Mouse (Mus musculus): ENCODE results near the gene Mxd1. TPM values are rescaled to one million over a fixed set of nuclear protein-coding genes. Genes with fewer than 3 reads are reported as not detected.
A peak's percentile ranks its signal among the peaks of the same experiment; 100 is the strongest.

Gene Mxd1
- polyA plus RNA-seq (2015; fragmentation: Nextera tagmentation; extraction: Ambion mirVana), result 15.1 and 18.6 TPM in 2 replicates

- Histone ChIP-seq H3K36me3 (peaks cover 18% of the 10 kb centered on the region), H3K9ac (peak within 1 kb of the TSS; percentile 69), H3K9me3 (no peaks in the 10 kb centered on the region), H3K4me1 (peaks cover 15% of the 10 kb centered on the region; the same call in 1 of the 2 replicates), H3K4me3 (replicated peaks) (peak within 1 kb of the TSS; percentile 91), H3K4me2 (peak within 1 kb of the TSS; percentile 87), H3K27ac (peak within 1 kb of the TSS; percentile 57), H3K27me3 (replicated peaks) (no peaks in the 10 kb centered on the region)
- under 1% methylated on average over 66 of the region's 76 CpGs for WGBS
- ATAC-seq (ENCODE audit: insufficient read depth, low FRiP score, low read depth), result no peak
These were observed at the start of gene Mxd1 for GRCm38 (mm10) chr6:86668580-86669239. Gene Mxd1 (minus strand): TSS chr6:86669161.

GRCm38 (mm10) chr6:86708072-86708774 lies 39.3 kb upstream of the Mxd1 start:
- no peaks in the 10 kb centered on the region for H3K4me1 ChIP-seq
- no peak overlapping the region for H3K27ac ChIP-seq
- H3K27me3 ChIP-seq (replicated peaks), result no peaks in the 10 kb centered on the region
- no peak overlapping the region for H3K4me2 ChIP-seq
- 77% methylated on average over 4 of the region's 4 CpGs for WGBS
- H3K9ac ChIP-seq, result no peak overlapping the region
- no peak overlapping the region for H3K4me3 ChIP-seq (replicated peaks)
- no peak for ATAC-seq (ENCODE audit: insufficient read depth, low FRiP score, low read depth)
- no peaks in the 10 kb centered on the region for H3K9me3 ChIP-seq
- peaks cover 18% of the 10 kb centered on the region for H3K36me3 ChIP-seq

GRCm38 (mm10) chr6:86702577-86702976 lies 33.6 kb upstream of the Mxd1 start:
- Histone ChIP-seq H3K27me3 (replicated peaks) (no peaks in the 10 kb centered on the region), H3K4me2 (no peak overlapping the region), H3K9me3 (no peaks in the 10 kb centered on the region), H3K4me3 (replicated peaks) (no peak overlapping the region), H3K4me1 (no peaks in the 10 kb centered on the region), H3K36me3 (peaks cover 41% of the 10 kb centered on the region; the same call in 1 of the 2 replicates), H3K27ac (no peak overlapping the region), H3K9ac (no peak overlapping the region)
- ATAC-seq (ENCODE audit: insufficient read depth, low FRiP score, low read depth), result no peak
- 80% methylated on average over 9 of the region's 9 CpGs for WGBS

GRCm38 (mm10) chr6:86697903-86698302 lies 28.9 kb upstream of the Mxd1 start:
- no peak for ATAC-seq (ENCODE audit: insufficient read depth, low FRiP score, low read depth)
- 76% methylated on average over 6 of the region's 6 CpGs for WGBS
- Histone ChIP-seq H3K36me3 (peaks cover 41% of the 10 kb centered on the region), H3K4me3 (replicated peaks) (no peak overlapping the region), H3K9ac (no peak overlapping the region), H3K4me2 (no peak overlapping the region), H3K27ac (no peak overlapping the region), H3K9me3 (no peaks in the 10 kb centered on the region), H3K27me3 (replicated peaks) (no peaks in the 10 kb centered on the region), H3K4me1 (no peaks in the 10 kb centered on the region)

GRCm38 (mm10) chr6:86696213-86696612 lies 27.3 kb upstream of the Mxd1 start:
- Histone ChIP-seq H3K9ac (no peak overlapping the region), H3K27me3 (replicated peaks) (no peaks in the 10 kb centered on the region), H3K36me3 (peaks cover 35% of the 10 kb centered on the region), H3K27ac (no peak overlapping the region), H3K4me3 (replicated peaks) (no peak overlapping the region), H3K9me3 (no peaks in the 10 kb centered on the region), H3K4me2 (no peak overlapping the region), H3K4me1 (no peaks in the 10 kb centered on the region)
- 86% methylated on average over 10 of the region's 10 CpGs for WGBS
- no peak for ATAC-seq (ENCODE audit: insufficient read depth, low FRiP score, low read depth)

GRCm38 (mm10) chr6:86694465-86694864 lies 25.5 kb upstream of the Mxd1 start:
- Histone ChIP-seq H3K27ac (no peak overlapping the region), H3K9me3 (no peaks in the 10 kb centered on the region), H3K36me3 (peaks cover 28% of the 10 kb centered on the region), H3K27me3 (replicated peaks) (no peaks in the 10 kb centered on the region), H3K4me3 (replicated peaks) (no peak overlapping the region), H3K4me1 (no peaks in the 10 kb centered on the region), H3K9ac (no peak overlapping the region), H3K4me2 (no peak overlapping the region)
- no peak for ATAC-seq (ENCODE audit: insufficient read depth, low FRiP score, low read depth)

- H3K4me1 ChIP-seq, result no peaks in the 10 kb centered on the region
- H3K36me3 ChIP-seq, result peaks cover 6% of the 10 kb centered on the region; the same call in 1 of the 2 replicates
- no peak overlapping the region for H3K9ac ChIP-seq
- no peaks in the 10 kb centered on the region for H3K9me3 ChIP-seq
- H3K27ac ChIP-seq, result no peak overlapping the region
- WGBS, result 84% methylated on average over 3 of the region's 3 CpGs
- no peak for ATAC-seq (ENCODE audit: insufficient read depth, low FRiP score, low read depth)
- H3K27me3 ChIP-seq (replicated peaks), result no peaks in the 10 kb centered on the region
- no peak overlapping the region for H3K4me2 ChIP-seq
- no peak overlapping the region for H3K4me3 ChIP-seq (replicated peaks)
These were observed 20.7 kb upstream of the Mxd1 start for GRCm38 (mm10) chr6:86689671-86690070.

- no peak overlapping the region for H3K4me3 ChIP-seq (replicated peaks)
- ATAC-seq (ENCODE audit: insufficient read depth, low FRiP score, low read depth), result no peak
- H3K9ac ChIP-seq, result no peak overlapping the region
- peaks cover 9% of the 10 kb centered on the region; the same call in 1 of the 2 replicates for H3K36me3 ChIP-seq
- H3K4me1 ChIP-seq, result no peaks in the 10 kb centered on the region
- H3K9me3 ChIP-seq, result no peaks in the 10 kb centered on the region
- WGBS, result 68% methylated on average over 1 of the region's 1 CpGs
- H3K4me2 ChIP-seq, result no peak overlapping the region
- H3K27ac ChIP-seq, result no peak overlapping the region
- no peaks in the 10 kb centered on the region for H3K27me3 ChIP-seq (replicated peaks)
These were observed 18.0 kb upstream of the Mxd1 start for GRCm38 (mm10) chr6:86686971-86687370.

- H3K9ac ChIP-seq, result no peak overlapping the region; the same call in 1 of the 2 replicates
- H3K4me2 ChIP-seq, result peak overlapping the region; percentile 78
- H3K27ac ChIP-seq, result peak overlapping the region; percentile 44; the same call in 1 of the 2 replicates
- peak overlapping the region; percentile 89 for H3K4me3 ChIP-seq (replicated peaks)
- no peaks in the 10 kb centered on the region for H3K9me3 ChIP-seq
- no peaks in the 10 kb centered on the region for H3K27me3 ChIP-seq (replicated peaks)
- no peaks in the 10 kb centered on the region for H3K4me1 ChIP-seq
- peaks cover 20% of the 10 kb centered on the region for H3K36me3 ChIP-seq
- 33% methylated on average over 12 of the region's 12 CpGs for WGBS
- ATAC-seq (ENCODE audit: insufficient read depth, low FRiP score, low read depth), result peak; percentile 38; the same call in 1 of the 2 replicates
These were observed 15.7 kb upstream of the Mxd1 start for GRCm38 (mm10) chr6:86684655-86685011.

- H3K36me3 ChIP-seq, result peaks cover 26% of the 10 kb centered on the region
- H3K27ac ChIP-seq, result peak within 1 kb of the TSS; percentile 71
- 4% methylated on average over 36 of the region's 36 CpGs for WGBS
- H3K9me3 ChIP-seq, result no peaks in the 10 kb centered on the region
- no peaks in the 10 kb centered on the region for H3K27me3 ChIP-seq (replicated peaks)
- peak within 1 kb of the TSS; percentile 89 for H3K4me3 ChIP-seq (replicated peaks)
- peak within 1 kb of the TSS; percentile 76 for H3K9ac ChIP-seq
- H3K4me2 ChIP-seq, result peak within 1 kb of the TSS; percentile 78
- ATAC-seq (ENCODE audit: insufficient read depth, low FRiP score, low read depth), result peak; percentile 93
- H3K4me1 ChIP-seq, result no peaks in the 10 kb centered on the region
These were observed 15.1 kb upstream of the Mxd1 start, which contains the start of gene Snrnp27 for GRCm38 (mm10) chr6:86683872-86684654. Gene Snrnp27 (minus strand): TSS chr6:86684522.

GRCm38 (mm10) chr6:86681289-86681688 lies 12.3 kb upstream of the Mxd1 start:
- no peak overlapping the region for H3K4me3 ChIP-seq (replicated peaks)
- no peaks in the 10 kb centered on the region for H3K27me3 ChIP-seq (replicated peaks)
- ATAC-seq (ENCODE audit: insufficient read depth, low FRiP score, low read depth), result no peak
- no peaks in the 10 kb centered on the region for H3K4me1 ChIP-seq
- no peak overlapping the region for H3K4me2 ChIP-seq
- H3K36me3 ChIP-seq, result peaks cover 43% of the 10 kb centered on the region
- H3K9me3 ChIP-seq, result no peaks in the 10 kb centered on the region
- 83% methylated on average over 3 of the region's 3 CpGs for WGBS
- H3K9ac ChIP-seq, result no peak overlapping the region
- H3K27ac ChIP-seq, result no peak overlapping the region

- 90% methylated on average over 6 of the region's 6 CpGs for WGBS
- no peak for ATAC-seq (ENCODE audit: insufficient read depth, low FRiP score, low read depth)
These were observed 9.4 kb upstream of the Mxd1 start for GRCm38 (mm10) chr6:86678341-86678740.

More at GRCm38 (mm10) chr6:86678341-86678740, 9.4 kb upstream of the Mxd1 start:
- Histone ChIP-seq H3K4me1 (no peaks in the 10 kb centered on the region), H3K4me2 (no peak overlapping the region), H3K27me3 (replicated peaks) (no peaks in the 10 kb centered on the region), H3K9me3 (no peaks in the 10 kb centered on the region), H3K36me3 (peaks cover 54% of the 10 kb centered on the region), H3K4me3 (replicated peaks) (no peak overlapping the region), H3K27ac (no peak overlapping the region), H3K9ac (no peak overlapping the region)
